Mouse (Mus musculus): ENCODE data around the gene Ap2s1. TPM values are rescaled to one million over a fixed set of nuclear protein-coding genes. Genes with fewer than 3 reads are reported as not detected.
"Not testable (repeated sequence)": the region's sequence is repeated elsewhere in the genome, so short reads cannot be mapped to it uniquely, and the experiment has no call there.

Ap2s1 gene
- polyA plus RNA-seq, 1 experiment = 1,969 TPM

- TF ChIP-seq FLI1 (IDR thresholded peaks at IDR 0.05; ENCODE audit: low read length) = no peak
- TF ChIP-seq GATA1 (IDR thresholded peaks at IDR 0.05; ENCODE audit: borderline replicate concordance, low read length) = no peak
- no peaks in the 10 kb centered on the region for H3K9me3 ChIP-seq
- peaks cover 20% of the 10 kb centered on the region for H3K27me3 ChIP-seq (replicated peaks)
- no peak within 1 kb of the TSS for H3K4me3 ChIP-seq (replicated peaks)
- H3K4me1 ChIP-seq = peaks cover 35% of the 10 kb centered on the region
- H3K36me3 ChIP-seq (replicated peaks; ENCODE audit: low read length) = no peaks in the 10 kb centered on the region
These were observed 16.6 kb upstream of the Ap2s1 start, which contains the start of gene Ceacam9 for GRCm38 (mm10) chr7:16721629-16722028. Gene Ceacam9 (plus strand): TSS chr7:16721929.

DNA sequence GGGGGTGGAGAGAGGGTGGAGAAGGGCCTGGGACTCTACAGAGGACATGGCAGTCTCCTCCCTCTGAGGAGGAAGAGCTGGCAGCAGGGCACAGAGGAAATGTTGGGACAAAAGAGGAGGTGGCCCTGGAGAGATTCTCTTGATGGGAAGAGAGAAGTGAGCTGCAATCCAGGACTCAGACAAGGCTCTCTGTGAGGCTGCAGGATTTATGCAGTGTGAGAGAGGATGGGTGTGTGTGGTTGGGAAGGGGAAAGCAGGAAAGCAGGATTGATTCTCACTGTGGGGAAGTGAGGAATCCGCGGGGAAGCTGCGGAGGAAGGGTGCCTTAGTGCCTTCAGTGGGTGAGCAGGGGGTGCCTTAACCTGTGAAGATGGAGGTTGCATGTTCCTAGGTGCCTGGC lies 15.7 kb upstream of the Ap2s1 start:
- peaks cover 23% of the 10 kb centered on the region for H3K27me3 ChIP-seq (replicated peaks)
- H3K9me3 ChIP-seq; H3K4me3 ChIP-seq (replicated peaks); H3K36me3 ChIP-seq (replicated peaks; ENCODE audit: low read length): not testable (repeated sequence)
- peaks cover 31% of the 10 kb centered on the region for H3K4me1 ChIP-seq

GRCm38 (mm10) chr7:16728596-16729348 lies 9.4 kb upstream of the Ap2s1 start:
- peak overlapping the region; percentile 88 for H3K4me3 ChIP-seq (replicated peaks)

DNA sequence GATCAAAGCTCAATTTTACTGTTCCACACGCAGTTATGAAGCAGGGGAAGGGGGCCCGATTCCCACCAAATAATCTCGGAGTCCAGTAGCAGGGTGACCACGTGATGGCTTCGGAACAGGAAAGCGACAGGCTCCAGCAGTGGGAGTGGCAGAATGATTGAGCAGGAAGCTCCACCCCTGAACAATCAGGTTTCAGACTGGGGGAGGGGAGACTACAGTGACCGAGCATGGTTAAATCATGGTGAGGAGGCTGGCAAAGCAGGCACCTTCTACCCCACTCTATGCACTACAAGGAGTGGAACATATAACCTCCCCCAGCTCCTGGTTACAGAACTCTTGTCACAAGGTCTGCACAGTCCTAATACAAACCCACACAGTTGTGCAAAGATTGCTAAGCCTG lies 8.6 kb upstream of the Ap2s1 start:
- not testable (repeated sequence) for H3K36me3 ChIP-seq (replicated peaks; ENCODE audit: low read length); H3K27me3 ChIP-seq (replicated peaks); H3K9me3 ChIP-seq
- Histone ChIP-seq H3K4me1 (peaks cover 35% of the 10 kb centered on the region), H3K4me3 (replicated peaks) (peak overlapping the region; percentile 79)

More at GRCm38 (mm10) chr7:16728596-16729348, 9.4 kb upstream of the Ap2s1 start:
- Histone ChIP-seq H3K27me3 (replicated peaks) (peaks cover 14% of the 10 kb centered on the region), H3K36me3 (replicated peaks; ENCODE audit: low read length) (no peaks in the 10 kb centered on the region), H3K4me1 (peaks cover 40% of the 10 kb centered on the region), H3K9me3 (no peaks in the 10 kb centered on the region)
- TF ChIP-seq FLI1 (IDR thresholded peaks at IDR 0.05; ENCODE audit: low read length) (no peak), GATA1 (IDR thresholded peaks at IDR 0.05; ENCODE audit: borderline replicate concordance, low read length) (no peak)

DNA sequence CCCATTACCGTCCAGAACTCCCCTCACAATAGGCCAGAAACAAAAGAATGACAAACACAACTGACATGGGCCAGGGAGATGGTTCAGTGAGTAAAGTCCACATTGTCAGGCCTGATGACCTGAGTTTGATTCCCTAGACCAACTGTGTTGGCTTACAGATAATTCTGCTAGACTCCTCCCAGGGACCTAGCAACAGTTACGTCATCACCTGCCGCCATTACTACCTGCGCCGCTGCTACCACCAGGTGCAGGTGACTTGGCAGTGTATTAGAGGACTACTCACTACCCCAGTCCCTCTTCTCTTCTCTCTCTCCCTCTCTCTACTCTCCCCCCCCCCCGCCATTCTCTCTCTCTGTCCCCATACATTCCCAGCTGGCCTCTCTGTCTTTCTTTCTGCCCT lies 7.4 kb upstream of the Ap2s1 start:
- Histone ChIP-seq H3K9me3 (no peaks in the 10 kb centered on the region), H3K4me1 (peaks cover 30% of the 10 kb centered on the region), H3K36me3 (replicated peaks; ENCODE audit: low read length) (no peaks in the 10 kb centered on the region), H3K27me3 (replicated peaks) (peaks cover 2% of the 10 kb centered on the region), H3K4me3 (replicated peaks) (no peak overlapping the region)
- TF ChIP-seq GATA1 (IDR thresholded peaks at IDR 0.05; ENCODE audit: borderline replicate concordance, low read length) = no peak
- no peak for TF ChIP-seq FLI1 (IDR thresholded peaks at IDR 0.05; ENCODE audit: low read length)

- H3K4me3 ChIP-seq (replicated peaks) = no peak overlapping the region
- H3K9me3 ChIP-seq = no peaks in the 10 kb centered on the region
- H3K27me3 ChIP-seq (replicated peaks) = no peaks in the 10 kb centered on the region
- TF ChIP-seq FLI1 (IDR thresholded peaks at IDR 0.05; ENCODE audit: low read length) = no peak
- no peak for TF ChIP-seq GATA1 (IDR thresholded peaks at IDR 0.05; ENCODE audit: borderline replicate concordance, low read length)
- no peaks in the 10 kb centered on the region for H3K36me3 ChIP-seq (replicated peaks; ENCODE audit: low read length)
- peaks cover 27% of the 10 kb centered on the region for H3K4me1 ChIP-seq
These were observed 6.3 kb upstream of the Ap2s1 start for GRCm38 (mm10) chr7:16731893-16732422.

DNA sequence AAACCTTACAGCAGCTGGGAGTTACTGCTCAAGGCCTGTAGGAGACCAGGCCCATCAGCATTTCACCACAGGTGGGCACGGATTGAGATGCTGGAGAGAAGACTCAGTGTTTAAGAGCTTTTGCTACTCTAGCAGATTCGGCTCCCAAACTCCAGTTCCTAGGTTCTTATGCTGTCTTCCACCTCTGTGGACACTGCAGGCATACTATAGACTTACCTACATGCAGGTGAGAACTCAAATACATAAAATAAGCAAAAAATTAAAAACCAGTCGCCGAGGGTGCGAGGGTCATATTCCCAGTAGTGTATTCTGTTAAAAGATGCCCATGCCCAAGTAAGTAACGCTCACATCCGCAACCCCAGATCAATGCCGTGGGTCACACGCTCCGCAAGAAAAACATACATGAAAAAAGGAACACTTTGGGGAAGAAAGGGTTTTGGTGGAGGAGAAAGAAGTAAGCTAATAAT lies 571 bp upstream of the Ap2s1 start:
- H3K27me3 ChIP-seq (replicated peaks) = no peaks in the 10 kb centered on the region
- TF ChIP-seq GATA1 (IDR thresholded peaks at IDR 0.05; ENCODE audit: borderline replicate concordance, low read length) (no peak), FLI1 (IDR thresholded peaks at IDR 0.05; ENCODE audit: low read length) (no peak)
- H3K4me3 ChIP-seq (replicated peaks) = peak overlapping the region; percentile 97
- no peaks in the 10 kb centered on the region for H3K9me3 ChIP-seq
- H3K36me3 ChIP-seq (replicated peaks; ENCODE audit: low read length) = peaks cover 25% of the 10 kb centered on the region
- H3K4me1 ChIP-seq = peaks cover 49% of the 10 kb centered on the region

DNA sequence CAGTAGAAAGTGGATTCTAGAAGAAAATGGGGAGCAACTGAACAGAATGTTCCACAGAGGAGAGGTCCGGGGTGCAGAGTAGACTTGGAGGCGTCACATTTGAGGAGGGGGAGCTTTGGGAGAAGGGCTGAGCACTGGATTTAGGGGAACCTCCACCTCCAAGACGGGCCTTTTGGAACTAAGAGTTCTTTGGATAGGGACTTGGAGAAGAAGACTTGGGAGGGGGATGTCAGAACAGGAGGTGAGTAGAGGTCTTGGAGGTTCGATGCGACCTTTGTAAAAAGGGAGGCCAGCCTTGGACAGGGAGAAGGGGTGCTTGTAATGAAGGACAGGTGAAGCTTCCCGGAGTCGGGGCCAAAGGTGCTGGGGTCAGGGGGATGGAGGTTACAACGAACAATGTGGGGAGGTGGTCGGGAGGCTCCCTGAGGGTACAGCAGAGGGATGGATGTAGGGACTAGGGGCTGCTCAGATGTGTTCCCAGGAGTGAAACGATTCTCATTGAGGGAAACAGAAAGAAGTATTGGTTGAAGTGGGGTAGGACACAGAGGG lies 920 bp downstream of the Ap2s1 start:
- Histone ChIP-seq H3K27me3 (replicated peaks) (no peaks in the 10 kb centered on the region), H3K36me3 (replicated peaks; ENCODE audit: low read length) (peaks cover 40% of the 10 kb centered on the region), H3K4me3 (replicated peaks) (peak overlapping the region; percentile 97), H3K4me1 (peaks cover 61% of the 10 kb centered on the region), H3K9me3 (no peaks in the 10 kb centered on the region)
- TF ChIP-seq FLI1 (IDR thresholded peaks at IDR 0.05; ENCODE audit: low read length) = no peak
- TF ChIP-seq GATA1 (IDR thresholded peaks at IDR 0.05; ENCODE audit: borderline replicate concordance, low read length) = no peak

DNA sequence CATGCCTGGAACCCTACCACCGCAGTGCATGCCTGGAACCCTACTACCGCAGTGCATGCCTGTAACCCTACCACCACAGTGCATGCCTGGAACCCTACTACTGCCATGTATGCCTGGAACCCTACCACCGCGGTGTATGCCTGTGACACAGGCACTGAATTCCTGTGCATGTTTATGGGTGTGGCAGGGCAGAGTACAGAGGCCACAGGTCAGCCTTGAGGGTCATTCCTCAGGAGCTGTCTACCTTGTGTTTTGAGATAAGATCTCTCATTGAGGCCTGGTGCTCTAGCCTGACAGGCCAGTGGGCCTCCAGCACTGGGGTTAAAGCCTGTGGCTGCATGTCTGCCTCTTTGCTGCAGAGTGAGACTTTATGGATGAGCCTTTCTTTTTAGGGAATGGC lies 7.2 kb downstream of the Ap2s1 start:
- Histone ChIP-seq H3K27me3 (replicated peaks) (no peaks in the 10 kb centered on the region), H3K36me3 (replicated peaks; ENCODE audit: low read length) (peaks cover 97% of the 10 kb centered on the region), H3K4me1 (peaks cover 70% of the 10 kb centered on the region), H3K9me3 (no peaks in the 10 kb centered on the region), H3K4me3 (replicated peaks) (peak overlapping the region; percentile 64)
- TF ChIP-seq GATA1 (IDR thresholded peaks at IDR 0.05; ENCODE audit: borderline replicate concordance, low read length) (no peak), FLI1 (IDR thresholded peaks at IDR 0.05; ENCODE audit: low read length) (no peak)

DNA sequence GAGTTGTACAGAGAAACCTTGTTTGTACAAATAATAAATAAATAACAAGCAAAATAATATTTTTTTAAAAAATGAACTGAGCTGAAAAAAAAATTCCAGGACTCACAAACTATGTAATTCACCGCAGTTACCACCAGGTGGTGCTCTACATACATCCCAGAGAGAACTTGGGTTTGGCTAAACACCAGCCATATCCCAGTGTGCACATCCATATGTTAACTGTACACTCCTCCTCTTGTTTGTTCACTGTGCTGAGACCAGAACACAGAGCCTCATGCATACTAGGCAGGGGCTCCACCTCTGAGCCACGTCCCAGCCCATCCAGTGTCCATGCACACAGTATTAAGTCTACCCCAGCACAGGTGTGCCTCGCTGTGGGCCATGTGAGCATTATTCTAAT lies 7.9 kb downstream of the Ap2s1 start:
- no peaks in the 10 kb centered on the region for H3K27me3 ChIP-seq (replicated peaks)
- H3K4me1 ChIP-seq = peaks cover 63% of the 10 kb centered on the region
- H3K4me3 ChIP-seq (replicated peaks) = no peak overlapping the region
- H3K9me3 ChIP-seq = no peaks in the 10 kb centered on the region
- TF ChIP-seq GATA1 (IDR thresholded peaks at IDR 0.05; ENCODE audit: borderline replicate concordance, low read length) (no peak), FLI1 (IDR thresholded peaks at IDR 0.05; ENCODE audit: low read length) (no peak)
- peaks cover 96% of the 10 kb centered on the region for H3K36me3 ChIP-seq (replicated peaks; ENCODE audit: low read length)
